Comparison of ENCODE assay signal across 10 mouse cellular contexts in the genomic region with DNA sequence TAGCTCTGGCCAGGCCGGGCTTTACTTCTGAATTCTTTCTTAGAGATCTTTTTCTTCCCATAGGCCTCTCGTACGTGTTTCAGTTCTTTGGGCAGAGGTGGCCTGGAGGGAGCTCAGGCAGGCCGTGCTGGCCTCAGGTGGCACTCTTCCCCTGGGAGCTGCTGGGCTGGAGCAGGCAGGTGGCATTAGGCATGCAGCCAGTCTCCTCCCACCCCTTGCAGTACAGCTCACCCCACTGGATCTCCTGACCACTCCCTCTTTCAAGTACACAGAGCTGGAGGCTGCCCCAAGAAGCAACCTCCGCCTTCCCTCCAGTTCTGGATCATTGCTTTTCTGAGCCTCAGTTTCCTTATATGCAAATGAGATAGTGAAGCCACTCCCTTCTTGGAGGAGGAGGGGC. TPM values are rescaled to one million over a fixed set of nuclear protein-coding genes. Genes with fewer than 3 reads are reported as not detected.
DNase-seq lines count a peak whose midpoint lies in the region; ATAC-seq lines count a peak whose summit lies in the region.
"Had no signal": no experiment of that assay in that cellular context is flagged by ENCODE, and none has a peak within 500 bp of the region (broad histone marks: within the 10 kb centered on the region; RNA-seq: fewer than 3 reads in every experiment).

No protein-coding gene starts in this region.

- H3K9me3 ChIP-seq in heart, embryonic 15.5 days (replicated peaks): no peaks in the 10 kb centered on the region
- H3K9me3 ChIP-seq in kidney, embryonic 16.5 days (ENCODE audit: low read length): no peaks in the 10 kb centered on the region
- H3K9me3 ChIP-seq in midbrain, embryonic 12.5 days: no peaks in the 10 kb centered on the region

- no peak; the same call in 1 of the 2 replicates for ATAC-seq in heart, embryonic 15.5 days (replicated peaks; ENCODE audit: insufficient number of reproducible peaks, insufficient read depth, low FRiP score, low read depth)
- peak; percentile 90 for ATAC-seq in kidney, embryonic 16.5 days (ENCODE audit: low FRiP score, low TSS enrichment)
- ATAC-seq in midbrain, embryonic 12.5 days (ENCODE audit: low FRiP score, low read depth): peak; percentile 52

- WGBS in heart, embryonic 15.5 days: 55% methylated on average over 5 of the region's 5 CpGs
- WGBS in kidney, embryonic 16.5 days: 39% methylated on average over 5 of the region's 5 CpGs
- WGBS in midbrain, embryonic 12.5 days: 18% methylated on average over 5 of the region's 5 CpGs

- DNase-seq in heart, adult 18-20 months: no peak
- peak; percentile 91 for DNase-seq in fat pad, adult 2 months (ENCODE audit: extremely low read depth, low read depth, low spot score)
- DNase-seq in adipocyte (ENCODE audit: low spot score): no peak
- DNase-seq in frontal cortex, adult 2 months (ENCODE audit: extremely low spot score in 1 of 2, low spot score in 1 of 2): no peak
- no peak for DNase-seq in right cerebral cortex, postnatal 4 days

- H3K9ac ChIP-seq in heart, embryonic 15.5 days: no peak overlapping the region
- H3K9ac ChIP-seq in kidney, embryonic 16.5 days (replicated peaks; ENCODE audit: low read length): peak overlapping the region; percentile 33
- no peak overlapping the region for H3K9ac ChIP-seq in midbrain, embryonic 12.5 days (replicated peaks)

- peak overlapping the region; percentile 24; the same call in 1 of the 2 replicates for H3K4me2 ChIP-seq in heart, embryonic 15.5 days
- 0 out of 2 replicates have a peak overlapping the region, but pooled peaks have one; percentile 16 for H3K4me2 ChIP-seq in kidney, embryonic 16.5 days (replicated peaks; ENCODE audit: low read depth, low read length)
- peak overlapping the region; percentile 25; the same call in 1 of the 2 replicates for H3K4me2 ChIP-seq in midbrain, embryonic 12.5 days (replicated peaks)

- no peak overlapping the region; the same call in 1 of the 2 replicates for H3K27ac ChIP-seq in heart, embryonic 15.5 days
- H3K27ac ChIP-seq in kidney, embryonic 16.5 days (ENCODE audit: low read length): peak overlapping the region; percentile 90
- H3K27ac ChIP-seq in midbrain, embryonic 12.5 days (replicated peaks): peak overlapping the region; percentile 5; the same call in 1 of the 2 replicates

- H3K36me3 ChIP-seq in heart, embryonic 15.5 days: no peaks in the 10 kb centered on the region
- H3K36me3 ChIP-seq in kidney, embryonic 16.5 days (ENCODE audit: insufficient read depth, low read length): no peaks in the 10 kb centered on the region
- H3K36me3 ChIP-seq in midbrain, embryonic 12.5 days: no peaks in the 10 kb centered on the region

- H3K4me3 ChIP-seq in heart, embryonic 15.5 days: no peak overlapping the region
- no peak overlapping the region for H3K4me3 ChIP-seq in kidney, embryonic 16.5 days (ENCODE audit: low read length)
- no peak overlapping the region for H3K4me3 ChIP-seq in midbrain, embryonic 12.5 days

- H3K27me3 ChIP-seq in heart, embryonic 15.5 days: 0 out of 2 replicates have a peak, but pooled peaks cover 7% of the 10 kb centered on the region
- H3K27me3 ChIP-seq in kidney, embryonic 16.5 days (ENCODE audit: insufficient read depth, low read length): no peaks in the 10 kb centered on the region
- peaks cover 52% of the 10 kb centered on the region for H3K27me3 ChIP-seq in midbrain, embryonic 12.5 days

- peaks cover 65% of the 10 kb centered on the region for H3K4me1 ChIP-seq in heart, embryonic 15.5 days (replicated peaks)
- H3K4me1 ChIP-seq in kidney, embryonic 16.5 days (ENCODE audit: insufficient read depth, low read length): peaks cover 59% of the 10 kb centered on the region
- peaks cover 47% of the 10 kb centered on the region for H3K4me1 ChIP-seq in midbrain, embryonic 12.5 days

RNA-seq across cellular contexts. Expression of gene Dagla, which starts 26.9 kb away (rescaled TPM):
- 0.88 and 1.5 TPM in 2 replicates for polyA plus RNA-seq in heart, embryonic 15.5 days (2015; fragmentation: Nextera tagmentation; extraction: Ambion mirVana)
- total RNA-seq in heart, adult 18-20 months (2021): 1 to 10 TPM; 3.3 TPM
- polyA plus RNA-seq in kidney, embryonic 16.5 days (2015; fragmentation: Nextera tagmentation; extraction: Ambion mirVana): 3.2 and 4.2 TPM in 2 replicates
- 4.2 and 4.4 TPM in 2 replicates for polyA plus RNA-seq in midbrain, embryonic 12.5 days (2016; fragmentation: Nextera tagmentation; extraction: Ambion mirVana)
- polyA plus RNA-seq in frontal cortex, adult 2 months (2012; rRNA removed): 46.8 and 52.7 TPM in 2 replicates
- total RNA-seq: hematopoietic stem cell, adult 5-6 weeks; MEL had no signal

RNA-seq across cellular contexts. Expression of gene Myrf, which starts 37.2 kb away (rescaled TPM):
- polyA plus RNA-seq in heart, embryonic 15.5 days (2015; fragmentation: Nextera tagmentation; extraction: Ambion mirVana): 4.8 and 7.8 TPM in 2 replicates
- total RNA-seq in heart, adult 18-20 months (2021): 1 to 10 TPM; 4.2 to 6.2 TPM
- polyA plus RNA-seq in kidney, embryonic 16.5 days (2015; fragmentation: Nextera tagmentation; extraction: Ambion mirVana): 3.9 and 4.2 TPM in 2 replicates
- polyA plus RNA-seq in midbrain, embryonic 12.5 days (2016; fragmentation: Nextera tagmentation; extraction: Ambion mirVana): 1.1 and 1.5 TPM in 2 replicates
- polyA plus RNA-seq in frontal cortex, adult 2 months (2012; rRNA removed): 13.4 and 14.4 TPM in 2 replicates
- total RNA-seq: hematopoietic stem cell, adult 5-6 weeks had no signal
